Mouse (Mus musculus) thymus, postnatal 10 days (tissue): Measurements from ENCODE around the gene Camk2d.

ENCODE experiments used
- DNase-seq, 2 experiments: peaks; one replicate each; pipeline ENCODE4 v3.0.0; 2021; ENCODE audit warnings: low spot score in 2 of 2

Gene Camk2d

GRCm38 (mm10) chr3:126650747-126651146, 54.6 kb downstream of the Camk2d start:
- DNase-seq, result no peak

DNA sequence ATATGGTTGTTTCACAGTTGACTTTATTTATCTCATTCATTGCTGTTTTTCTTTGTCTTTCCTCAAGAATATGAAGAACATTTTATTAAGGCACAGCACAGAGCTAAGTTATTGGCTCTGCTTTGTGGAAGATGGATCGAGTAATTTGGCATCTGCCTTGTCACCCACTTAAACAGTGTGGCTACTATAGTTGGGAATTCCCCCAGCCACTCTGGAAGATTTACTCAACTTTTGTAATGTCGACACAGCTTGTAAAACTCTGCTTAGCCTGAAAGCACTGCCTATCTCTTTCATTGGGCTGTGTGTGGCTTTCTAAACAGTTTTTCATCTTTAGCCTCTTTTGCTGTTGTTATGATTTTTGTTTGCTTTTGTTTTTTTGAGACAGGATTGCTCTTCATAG, 56.3 kb downstream of the Camk2d start:
- no peak for DNase-seq

GRCm38 (mm10) chr3:126653118-126653517, 57.0 kb downstream of the Camk2d start:
- no peak for DNase-seq

GRCm38 (mm10) chr3:126656173-126656572, 60.1 kb downstream of the Camk2d start:
- no peak for DNase-seq

GRCm38 (mm10) chr3:126657895-126658294, 61.8 kb downstream of the Camk2d start:
- DNase-seq, result no peak

DNA sequence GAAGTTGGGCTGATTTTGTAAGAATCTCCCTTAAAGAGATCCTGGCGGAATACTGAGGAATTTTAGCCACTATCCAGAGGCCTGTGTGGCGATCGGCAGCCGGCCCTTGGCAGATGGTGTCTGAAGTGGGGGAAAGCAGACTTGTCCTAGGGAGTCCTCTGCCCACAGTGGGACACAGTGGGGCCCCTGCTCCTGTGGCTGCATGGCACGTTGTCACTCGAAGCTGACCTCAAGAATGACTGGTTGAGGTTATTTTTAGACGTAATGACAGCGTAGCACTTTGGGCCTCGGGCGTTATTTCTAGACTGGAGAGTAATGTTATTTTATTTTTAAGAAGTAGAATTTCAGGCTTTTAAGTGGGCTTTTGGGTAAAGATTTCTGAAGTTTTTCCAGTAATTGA, 62.7 kb downstream of the Camk2d start:
- DNase-seq, result no peak

- no peak for DNase-seq
These were observed 63.1 kb downstream of the Camk2d start for GRCm38 (mm10) chr3:126659235-126659634.

DNA sequence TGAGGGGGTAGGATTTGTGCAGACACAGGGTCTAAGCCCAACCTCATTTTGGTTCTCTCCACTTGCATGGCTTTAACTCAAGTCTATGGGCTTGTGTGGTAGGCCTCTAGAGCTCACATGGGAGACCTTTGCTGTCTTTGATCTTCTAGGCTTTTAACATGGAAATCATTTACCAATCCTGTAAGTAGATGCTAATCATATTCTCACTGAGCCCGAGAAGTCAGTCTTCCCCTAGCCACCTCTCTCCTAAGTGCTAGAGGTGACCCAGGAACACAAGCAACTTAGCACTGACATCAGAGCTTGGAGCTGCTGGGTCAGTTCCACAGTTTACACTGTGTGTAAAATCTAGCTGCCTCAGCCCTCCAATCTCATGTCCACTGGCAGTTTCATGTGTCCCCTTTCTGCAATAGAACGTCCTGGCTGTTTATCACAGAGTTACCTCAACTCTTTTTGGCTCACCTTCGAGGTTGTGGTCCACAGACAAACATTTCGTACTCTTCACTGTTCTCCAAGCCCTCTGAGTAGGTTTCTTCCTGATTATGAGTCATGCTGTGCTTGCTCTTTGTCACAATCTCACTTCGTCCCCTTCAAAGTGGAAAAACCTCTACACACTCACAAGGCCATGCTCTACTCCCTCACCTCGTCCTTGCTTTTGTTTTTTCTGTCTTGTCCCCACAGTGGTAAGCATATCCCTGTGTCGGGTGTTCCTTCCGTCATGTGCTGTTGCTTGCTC, 63.9 kb downstream of the Camk2d start:
- DNase-seq, result no peak

DNA sequence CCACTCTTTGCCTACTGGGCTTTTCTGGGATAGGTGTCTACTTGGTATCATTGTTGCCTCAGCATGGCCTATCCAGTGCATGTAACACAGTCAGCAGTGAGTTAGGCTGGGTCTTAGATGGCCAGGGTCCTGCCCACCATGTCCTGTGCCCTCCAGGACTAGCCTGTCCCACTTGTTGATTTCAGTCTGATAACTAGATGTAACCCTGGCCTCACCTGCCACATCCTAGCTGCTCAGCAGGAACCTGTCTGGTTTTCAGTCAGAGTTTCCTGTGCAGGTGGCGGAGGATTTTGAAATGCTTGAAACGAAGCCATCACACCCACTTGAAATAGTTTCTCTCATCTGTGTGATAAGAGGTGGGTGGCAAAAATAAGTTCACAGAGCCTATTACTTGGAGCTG, 64.5 kb downstream of the Camk2d start:
- DNase-seq, result peak; percentile 36 to 53

DNA sequence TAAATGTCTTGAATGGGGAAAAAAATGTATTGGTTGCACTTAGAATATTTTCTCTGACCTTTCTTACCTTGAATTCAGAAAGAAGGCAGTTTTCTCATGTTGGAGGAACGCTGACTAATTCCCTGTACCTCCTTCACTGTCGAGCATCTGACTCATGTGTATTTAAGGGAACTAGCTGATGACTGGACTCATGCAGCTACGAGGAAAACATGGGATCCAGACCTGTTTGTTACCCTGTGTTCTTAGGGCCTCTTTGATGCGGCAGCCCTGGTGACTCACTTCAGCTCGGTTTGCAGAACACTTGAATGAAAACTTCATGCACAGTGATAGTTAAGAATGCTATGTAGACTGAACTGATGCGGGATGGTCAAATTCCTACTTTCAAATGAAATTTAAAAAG, 64.9 kb downstream of the Camk2d start:
- DNase-seq, result no peak

DNA sequence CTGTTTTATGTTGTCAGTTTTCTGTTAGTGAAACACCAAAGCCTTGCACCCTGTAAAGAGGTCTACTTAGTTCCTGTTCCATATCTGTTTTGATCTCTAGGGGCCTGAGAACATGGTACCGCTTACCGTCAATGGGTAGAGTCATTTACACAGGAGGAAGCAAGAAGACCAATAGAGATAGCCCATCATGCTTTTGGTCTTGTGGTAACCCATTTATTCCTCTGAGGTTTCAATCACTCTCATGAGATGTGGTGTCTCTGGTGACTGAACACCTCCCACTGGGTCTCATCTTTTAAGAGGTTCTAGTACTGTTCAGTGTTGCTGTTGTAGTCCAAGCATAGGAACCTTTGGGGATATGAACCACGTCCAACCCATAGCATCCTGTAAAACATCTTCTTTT, 65.8 kb downstream of the Camk2d start:
- DNase-seq, result no peak

DNA sequence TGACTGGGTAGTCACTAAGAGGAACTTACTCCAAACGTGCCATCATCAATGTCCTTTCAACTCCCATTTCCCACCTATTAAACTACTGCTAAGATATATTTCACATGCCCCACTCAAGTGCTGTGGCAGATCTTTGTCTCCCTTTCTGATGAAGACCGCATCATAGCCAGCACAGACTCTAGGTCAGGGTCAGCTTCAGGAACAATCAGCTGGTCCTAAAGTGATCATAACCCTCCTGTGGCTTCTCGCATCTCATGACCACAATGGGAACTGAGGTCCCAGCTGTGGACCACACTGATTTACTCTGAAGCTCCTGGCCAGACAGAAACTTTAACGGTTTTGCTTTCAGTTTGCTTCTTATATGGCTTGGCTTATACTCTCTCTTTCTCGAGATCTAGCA, 67.3 kb downstream of the Camk2d start:
- DNase-seq, result no peak

DNA sequence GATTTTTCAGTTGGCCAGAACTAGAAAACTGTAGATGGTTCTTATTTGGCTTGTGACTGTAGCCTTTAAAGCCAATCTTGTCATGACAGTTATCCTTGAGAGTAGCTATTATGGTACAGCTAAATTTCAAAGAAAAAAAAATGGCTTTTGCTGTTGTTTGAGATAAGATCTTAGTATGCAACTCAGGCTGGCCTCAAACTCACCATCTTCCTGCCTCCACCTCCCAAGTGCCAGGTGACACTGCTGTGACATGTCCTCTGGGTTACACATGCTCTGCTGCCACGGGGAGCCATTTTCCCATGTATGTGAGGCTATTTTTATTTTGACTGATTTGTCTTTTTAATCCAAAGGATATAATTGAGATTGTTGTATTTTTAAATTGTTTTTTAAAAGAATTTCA, 69.8 kb downstream of the Camk2d start:
- DNase-seq, result no peak

DNA sequence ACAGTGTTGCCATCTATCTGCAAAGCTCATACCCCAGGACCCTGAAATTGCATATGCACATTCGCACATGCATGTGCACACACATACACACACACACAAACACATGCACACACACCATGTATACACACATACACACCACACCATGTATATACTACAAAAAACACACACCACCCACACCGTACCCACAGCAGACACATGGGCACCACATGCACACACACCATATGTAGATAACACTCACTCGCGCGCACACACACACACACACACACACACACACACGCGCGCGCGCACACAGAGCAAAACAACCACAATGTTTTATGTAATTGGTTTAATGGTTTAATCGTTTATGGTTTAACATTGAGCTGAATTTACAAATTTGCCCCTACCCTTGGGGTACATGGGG, 70.9 kb downstream of the Camk2d start:
- DNase-seq, result no peak

DNA sequence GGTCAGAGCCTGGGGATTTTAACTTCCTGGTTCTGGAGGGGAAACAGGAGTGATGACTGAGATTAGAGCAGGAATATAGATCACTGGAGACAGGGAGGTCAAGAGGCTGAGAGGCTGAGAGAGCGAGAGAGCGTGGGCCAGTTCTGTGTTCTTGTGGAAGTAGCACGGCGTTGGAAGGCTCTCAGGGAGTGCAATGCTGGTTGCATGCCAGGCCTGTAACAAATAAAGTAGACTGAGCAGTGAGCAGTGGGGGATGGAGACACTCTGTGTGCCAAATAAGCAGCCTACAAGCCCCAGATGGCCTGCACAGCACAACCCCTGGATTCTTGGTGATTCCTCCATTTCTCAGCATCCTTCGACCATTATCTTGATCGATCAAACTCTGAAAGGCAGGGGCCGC, 71.3 kb downstream of the Camk2d start:
- DNase-seq, result no peak

- DNase-seq, result no peak
These were observed 72.0 kb downstream of the Camk2d start for GRCm38 (mm10) chr3:126668123-126668522.

GRCm38 (mm10) chr3:126668692-126669091, 72.6 kb downstream of the Camk2d start:
- DNase-seq, result no peak

DNA sequence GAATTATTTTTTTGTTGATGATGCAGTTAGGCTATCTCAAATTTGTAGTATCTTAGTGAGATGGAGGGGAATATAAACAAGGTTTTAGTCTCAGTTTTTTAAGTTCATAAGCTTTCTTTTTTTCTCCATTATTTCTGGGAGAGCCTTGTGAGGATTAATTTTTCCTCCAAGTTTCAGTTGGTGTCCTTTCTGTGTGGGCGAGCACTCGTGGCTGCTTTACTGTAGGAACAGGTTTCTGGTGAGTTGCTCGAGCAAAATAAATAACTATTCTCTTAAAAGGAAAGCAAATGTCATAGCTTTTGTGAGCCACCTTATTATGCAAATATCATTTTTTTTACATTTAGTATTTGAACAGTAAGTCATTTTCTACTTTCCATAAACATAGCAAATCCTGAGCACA, 74.3 kb downstream of the Camk2d start:
- no peak for DNase-seq

- DNase-seq, result no peak
These were observed 75.2 kb downstream of the Camk2d start for GRCm38 (mm10) chr3:126671292-126671691.

DNA sequence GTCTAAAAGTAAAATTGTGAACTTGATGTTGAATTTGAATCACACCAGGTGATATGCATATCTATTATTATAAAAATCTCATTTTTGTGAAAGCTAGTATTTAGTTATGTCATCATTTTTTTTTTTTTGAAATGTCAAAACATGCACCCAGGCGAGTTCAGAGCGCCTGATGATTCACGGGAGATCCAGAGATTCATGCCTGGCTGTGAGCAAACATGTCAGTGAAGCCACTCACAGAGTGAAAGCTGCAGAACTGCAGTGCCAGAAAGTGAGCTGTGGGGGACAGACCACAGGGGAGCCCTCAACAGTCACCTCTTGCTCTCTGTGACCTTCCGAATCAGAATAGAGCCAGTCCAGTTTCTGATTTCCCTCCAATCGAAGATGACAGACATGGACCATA, 84.9 kb downstream of the Camk2d start:
- no peak for DNase-seq

DNA sequence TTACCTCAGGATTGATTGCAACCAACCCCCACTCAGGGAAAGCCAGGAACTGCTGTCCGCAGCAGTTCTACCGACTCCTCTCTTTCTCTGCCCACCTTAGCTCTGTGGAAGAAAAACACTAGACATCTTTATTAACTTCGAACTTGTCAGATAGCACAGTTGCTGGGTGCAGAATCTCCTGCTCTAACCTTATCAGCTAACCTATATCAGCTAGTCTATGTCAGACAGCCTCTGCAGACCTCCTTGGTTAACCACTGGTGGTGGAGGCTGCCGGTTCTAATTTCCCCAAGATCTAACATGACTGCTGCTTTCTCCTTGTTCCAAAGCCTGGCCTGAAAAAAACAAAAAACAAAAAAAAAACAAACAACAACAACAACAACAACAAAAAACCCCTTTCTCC, 85.9 kb downstream of the Camk2d start:
- DNase-seq, result no peak

DNA sequence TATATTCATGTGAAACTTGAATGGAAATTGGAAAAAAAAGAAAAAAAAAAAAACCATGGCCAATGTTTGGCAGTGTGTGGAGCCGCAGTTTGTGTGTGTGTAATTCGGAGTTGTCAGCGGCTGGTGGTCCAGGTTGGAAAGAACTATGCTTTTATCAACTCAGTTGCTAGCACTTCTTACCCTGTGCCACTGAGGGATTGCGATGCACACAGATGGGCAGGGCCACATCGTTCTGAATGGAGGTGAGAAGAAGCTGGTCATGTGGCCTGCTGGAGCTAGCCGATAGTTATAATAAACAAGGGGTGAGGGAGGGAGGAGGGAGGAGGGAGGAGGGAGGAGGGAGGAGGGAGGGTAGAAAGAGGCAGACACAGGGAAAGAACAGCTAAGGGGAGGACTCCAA, 89.3 kb downstream of the Camk2d start:
- no peak for DNase-seq

DNA sequence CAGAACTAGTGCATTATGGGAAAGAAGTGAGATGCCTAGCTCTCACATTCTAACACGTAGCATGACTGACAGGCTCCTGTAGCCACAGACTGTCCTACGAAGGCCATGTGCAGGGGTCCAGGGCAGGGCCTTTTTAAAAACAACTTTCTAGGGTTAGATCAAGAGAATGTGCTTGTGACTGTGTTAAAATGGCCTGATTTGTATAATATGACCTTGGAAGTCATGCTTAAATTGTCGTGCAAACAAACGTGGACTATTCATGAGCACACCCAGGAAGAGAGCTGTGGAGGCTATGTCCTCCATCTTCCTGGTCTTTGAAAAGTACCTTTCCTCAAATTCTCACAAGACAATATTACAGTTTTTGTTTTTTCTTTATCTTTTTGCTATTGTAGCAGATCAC, 91.0 kb downstream of the Camk2d start:
- no peak for DNase-seq

DNA sequence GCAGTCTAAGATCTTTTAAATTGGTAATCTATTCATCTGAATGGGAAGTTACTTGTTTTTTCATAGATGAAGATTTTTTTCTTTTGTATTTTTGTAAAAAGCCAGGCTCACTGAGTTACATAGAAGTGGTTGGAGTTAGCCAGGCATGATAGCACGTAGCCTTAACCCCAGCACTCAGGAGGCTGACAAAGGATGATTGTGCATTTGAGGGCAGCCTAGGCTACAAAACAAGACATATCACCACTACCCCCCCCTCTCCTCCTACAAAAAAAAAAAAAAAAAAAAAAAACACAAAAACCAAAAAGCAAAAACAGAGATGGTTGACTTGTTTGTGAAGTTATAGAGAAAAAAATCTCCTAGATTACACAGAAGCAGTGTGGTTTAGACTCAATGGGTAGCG, 92.4 kb downstream of the Camk2d start:
- no peak for DNase-seq
